Mouse (Mus musculus): ENCODE results near the gene Mical3. TPM values are rescaled to one million over a fixed set of nuclear protein-coding genes. Genes with fewer than 3 reads are reported as not detected.

The Mical3 gene
- polyA plus RNA-seq, 1 experiment from 2014 or later, result 6.7 TPM

GRCm38 (mm10) chr6:121087586-121088245, 43.1 kb downstream of the Mical3 start:
- H3K27ac ChIP-seq, result no peak overlapping the region

DNA sequence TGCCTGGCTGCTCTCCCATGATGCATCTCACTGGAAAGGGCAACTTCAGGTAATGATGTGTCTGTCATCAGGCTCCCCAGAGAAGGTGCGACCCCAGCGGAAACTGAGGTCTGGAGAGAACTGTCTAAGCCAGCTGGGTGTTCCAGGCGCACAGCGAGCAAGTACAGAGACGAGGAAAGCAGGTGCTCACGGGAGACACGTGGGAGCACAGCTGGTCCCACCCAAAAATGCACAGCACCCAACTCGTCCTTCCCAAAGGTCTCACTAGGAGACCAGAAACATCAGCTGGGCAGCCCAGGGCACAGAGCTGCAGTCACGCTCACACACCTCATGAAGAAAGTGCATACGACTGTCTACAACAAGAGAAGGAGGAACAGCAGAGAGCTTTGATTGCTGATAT, 43.7 kb downstream of the Mical3 start:
- no peak overlapping the region for H3K27ac ChIP-seq
- peaks cover 15% of the 10 kb centered on the region; the same call in 1 of the 2 replicates for H3K4me1 ChIP-seq (replicated peaks)
- no peak overlapping the region for H3K4me2 ChIP-seq (replicated peaks)
- no peaks in the 10 kb centered on the region for H3K36me3 ChIP-seq
- ATAC-seq, result no peak
- 79% methylated on average over 10 of the region's 10 CpGs for WGBS
- no peak overlapping the region for H3K9ac ChIP-seq
- no peaks in the 10 kb centered on the region for H3K27me3 ChIP-seq (replicated peaks)
- H3K4me3 ChIP-seq (replicated peaks), result no peak overlapping the region
- H3K9me3 ChIP-seq, result no peaks in the 10 kb centered on the region

More at GRCm38 (mm10) chr6:121087586-121088245, 43.1 kb downstream of the Mical3 start:
- 73% methylated on average over 22 of the region's 22 CpGs for WGBS
- Histone ChIP-seq H3K4me1 (replicated peaks) (peaks cover 14% of the 10 kb centered on the region; the same call in 1 of the 2 replicates), H3K4me2 (replicated peaks) (no peak overlapping the region), H3K4me3 (replicated peaks) (no peak overlapping the region), H3K9me3 (no peaks in the 10 kb centered on the region), H3K27me3 (replicated peaks) (no peaks in the 10 kb centered on the region), H3K36me3 (no peaks in the 10 kb centered on the region), H3K9ac (no peak overlapping the region)
- ATAC-seq, result peak; percentile 55; the same call in 1 of the 2 replicates

GRCm38 (mm10) chr6:121086226-121086625, 44.6 kb downstream of the Mical3 start:
- 87% methylated on average over 9 of the region's 9 CpGs for WGBS
- ATAC-seq, result no peak

DNA sequence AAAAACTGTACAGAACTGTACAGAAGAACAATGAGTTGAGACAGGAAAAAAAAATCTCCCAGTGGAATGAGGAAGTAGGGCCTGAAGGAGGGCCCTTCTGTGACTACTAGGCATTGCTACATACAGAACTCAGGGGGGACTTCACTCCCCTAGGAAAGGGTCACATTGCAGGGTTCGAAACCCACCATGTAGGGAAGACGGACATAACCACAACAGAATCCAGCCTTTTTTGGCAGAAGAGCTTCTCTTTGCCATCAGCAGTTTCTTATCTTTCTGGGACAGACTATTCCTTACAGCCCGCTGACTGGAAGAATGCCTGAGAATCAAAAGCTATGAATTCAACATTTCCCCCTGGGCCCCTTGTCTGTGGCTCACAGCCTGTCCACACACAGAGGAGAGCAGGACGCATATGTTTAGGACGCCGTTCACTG, 46.7 kb downstream of the Mical3 start:
- Histone ChIP-seq H3K4me1 (replicated peaks) (peaks cover 21% of the 10 kb centered on the region; the same call in 1 of the 2 replicates), H3K27me3 (replicated peaks) (no peaks in the 10 kb centered on the region), H3K4me2 (replicated peaks) (no peak overlapping the region), H3K36me3 (no peaks in the 10 kb centered on the region), H3K9me3 (no peaks in the 10 kb centered on the region), H3K4me3 (replicated peaks) (no peak overlapping the region), H3K27ac (no peak overlapping the region), H3K9ac (no peak overlapping the region)
- 0 out of 2 replicates have a peak, but pooled peaks have one; percentile 6 for ATAC-seq
- 66% methylated on average over 6 of the region's 6 CpGs for WGBS

More at GRCm38 (mm10) chr6:121086226-121086625, 44.6 kb downstream of the Mical3 start:
- Histone ChIP-seq H3K4me1 (replicated peaks) (peaks cover 21% of the 10 kb centered on the region; the same call in 1 of the 2 replicates), H3K27me3 (replicated peaks) (no peaks in the 10 kb centered on the region), H3K4me2 (replicated peaks) (no peak overlapping the region), H3K27ac (no peak overlapping the region), H3K4me3 (replicated peaks) (no peak overlapping the region), H3K9ac (no peak overlapping the region), H3K36me3 (no peaks in the 10 kb centered on the region), H3K9me3 (no peaks in the 10 kb centered on the region)

GRCm38 (mm10) chr6:121082094-121082473, 48.7 kb downstream of the Mical3 start:
- Histone ChIP-seq H3K4me2 (replicated peaks) (no peak overlapping the region), H3K27ac (no peak overlapping the region), H3K27me3 (replicated peaks) (no peaks in the 10 kb centered on the region), H3K4me3 (replicated peaks) (no peak overlapping the region), H3K9me3 (no peaks in the 10 kb centered on the region), H3K4me1 (replicated peaks) (0 out of 2 replicates have a peak, but pooled peaks cover 16% of the 10 kb centered on the region), H3K36me3 (no peaks in the 10 kb centered on the region), H3K9ac (no peak overlapping the region)
- 82% methylated on average over 10 of the region's 10 CpGs for WGBS
- no peak for ATAC-seq

- Histone ChIP-seq H3K4me3 (replicated peaks) (no peak overlapping the region), H3K9ac (no peak overlapping the region), H3K9me3 (no peaks in the 10 kb centered on the region), H3K36me3 (no peaks in the 10 kb centered on the region), H3K27ac (no peak overlapping the region), H3K27me3 (replicated peaks) (no peaks in the 10 kb centered on the region), H3K4me2 (replicated peaks) (no peak overlapping the region), H3K4me1 (replicated peaks) (0 out of 2 replicates have a peak, but pooled peaks cover 17% of the 10 kb centered on the region)
- no peak for ATAC-seq
- 60% methylated on average over 26 of the region's 26 CpGs for WGBS
Observed at GRCm38 (mm10) chr6:121081288-121082093, 49.3 kb downstream of the Mical3 start.

- Histone ChIP-seq H3K4me1 (replicated peaks) (0 out of 2 replicates have a peak, but pooled peaks cover 9% of the 10 kb centered on the region), H3K27ac (no peak overlapping the region), H3K36me3 (no peaks in the 10 kb centered on the region), H3K4me2 (replicated peaks) (no peak overlapping the region), H3K4me3 (replicated peaks) (no peak overlapping the region), H3K9me3 (no peaks in the 10 kb centered on the region), H3K27me3 (replicated peaks) (no peaks in the 10 kb centered on the region), H3K9ac (no peak overlapping the region)
- 81% methylated on average over 5 of the region's 5 CpGs for WGBS
- ATAC-seq, result no peak
Observed at GRCm38 (mm10) chr6:121078175-121078574, 52.6 kb downstream of the Mical3 start.

- Histone ChIP-seq H3K4me2 (replicated peaks) (no peak overlapping the region), H3K9ac (no peak overlapping the region), H3K9me3 (no peaks in the 10 kb centered on the region), H3K36me3 (no peaks in the 10 kb centered on the region), H3K4me1 (replicated peaks) (0 out of 2 replicates have a peak, but pooled peaks cover 8% of the 10 kb centered on the region), H3K27me3 (replicated peaks) (no peaks in the 10 kb centered on the region), H3K4me3 (replicated peaks) (no peak overlapping the region), H3K27ac (no peak overlapping the region)
- 77% methylated on average over 12 of the region's 12 CpGs for WGBS
- peak; percentile 26; the same call in 1 of the 2 replicates for ATAC-seq
Observed at GRCm38 (mm10) chr6:121076929-121077566, 53.8 kb downstream of the Mical3 start.

DNA sequence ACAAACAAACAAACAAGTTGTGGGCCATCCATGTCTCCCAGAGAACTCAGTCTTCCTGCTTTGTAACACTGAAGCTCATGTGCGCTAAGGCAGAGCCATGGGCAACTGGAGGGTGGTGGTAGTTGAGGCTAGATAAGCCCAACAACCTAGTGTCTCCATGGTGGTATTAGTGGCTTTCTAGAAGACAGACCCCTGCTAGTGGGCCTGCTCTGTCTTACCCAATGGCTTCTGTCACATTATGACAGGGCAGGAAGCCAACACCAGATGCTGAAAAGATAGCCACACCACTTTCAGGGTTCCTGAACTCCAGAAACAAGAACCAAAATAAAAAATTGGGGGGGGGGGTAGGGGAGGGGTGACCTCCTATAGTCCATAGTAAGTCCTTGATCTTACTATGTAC, 55.0 kb downstream of the Mical3 start:
- Histone ChIP-seq H3K36me3 (no peaks in the 10 kb centered on the region), H3K9me3 (no peaks in the 10 kb centered on the region), H3K4me1 (replicated peaks) (0 out of 2 replicates have a peak, but pooled peaks cover 2% of the 10 kb centered on the region), H3K4me2 (replicated peaks) (no peak overlapping the region), H3K27me3 (replicated peaks) (no peaks in the 10 kb centered on the region), H3K9ac (no peak overlapping the region), H3K4me3 (replicated peaks) (no peak overlapping the region), H3K27ac (no peak overlapping the region)
- 100% methylated on average over 1 of the region's 1 CpGs for WGBS
- ATAC-seq, result no peak

- H3K4me1 ChIP-seq (replicated peaks), result 0 out of 2 replicates have a peak, but pooled peaks cover 2% of the 10 kb centered on the region
- no peak for ATAC-seq
Observed at GRCm38 (mm10) chr6:121073312-121073711, 57.5 kb downstream of the Mical3 start.

GRCm38 (mm10) chr6:121072615-121073014, 58.2 kb downstream of the Mical3 start:
- H3K27ac ChIP-seq, result no peak overlapping the region
- H3K27me3 ChIP-seq (replicated peaks), result no peaks in the 10 kb centered on the region
- no peaks in the 10 kb centered on the region for H3K36me3 ChIP-seq
- H3K4me2 ChIP-seq (replicated peaks), result no peak overlapping the region
- H3K4me3 ChIP-seq (replicated peaks), result no peak overlapping the region
- H3K4me1 ChIP-seq (replicated peaks), result peaks cover 8% of the 10 kb centered on the region
- ATAC-seq, result no peak
- 73% methylated on average over 2 of the region's 2 CpGs for WGBS
- H3K9me3 ChIP-seq, result no peaks in the 10 kb centered on the region
- no peak overlapping the region for H3K9ac ChIP-seq

More at GRCm38 (mm10) chr6:121073312-121073711, 57.5 kb downstream of the Mical3 start:
- Histone ChIP-seq H3K4me2 (replicated peaks) (no peak overlapping the region), H3K27ac (no peak overlapping the region), H3K4me3 (replicated peaks) (no peak overlapping the region), H3K27me3 (replicated peaks) (no peaks in the 10 kb centered on the region), H3K36me3 (no peaks in the 10 kb centered on the region), H3K9me3 (no peaks in the 10 kb centered on the region), H3K9ac (no peak overlapping the region)
- WGBS, result 89% methylated on average over 7 of the region's 7 CpGs
